Mouse (Mus musculus) left cerebral cortex, adult 18-20 months (tissue): ENCODE measurements around the gene 2310039H08Rik. TPM values are rescaled to one million over a fixed set of nuclear protein-coding genes. Genes with fewer than 3 reads are reported as not detected.

ENCODE experiments used
- DNase-seq, 2 experiments: peaks; one replicate each; pipeline ENCODE4 v3.0.0; 2021 to 2022; ENCODE audit warnings: low spot score in 2 of 2, mixed read lengths in 1 of 2
- total RNA-seq, 2 experiments: library from RNA; stranded (reverse); gene quantifications; 2 replicates each; pipeline ENCODE4 v1.2.3; 2021

2310039H08Rik gene
- total RNA-seq, 2 experiments from 2014 or later, result 6.4 to 8.3 TPM

DNA sequence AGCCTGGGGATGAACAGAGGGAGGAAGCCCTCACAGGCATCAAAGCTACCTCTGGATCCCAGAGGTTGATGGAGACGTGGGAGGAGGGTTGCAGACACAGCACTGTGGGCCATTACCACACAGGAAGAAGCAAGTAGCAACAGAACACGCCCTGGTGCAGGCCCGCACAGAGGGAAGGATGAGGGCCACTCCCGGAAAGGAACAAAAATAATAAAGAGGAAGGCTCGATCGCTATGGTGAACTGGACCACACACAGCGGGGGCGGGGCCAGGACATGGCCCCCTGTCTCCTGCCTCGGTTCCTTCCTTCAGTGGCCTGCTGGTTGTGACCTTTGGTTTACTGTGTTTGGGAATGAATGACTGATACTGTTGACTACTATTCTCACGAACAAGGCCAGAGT is 27.2 kb downstream of the 2310039H08Rik start:
- DNase-seq, result no peak

DNA sequence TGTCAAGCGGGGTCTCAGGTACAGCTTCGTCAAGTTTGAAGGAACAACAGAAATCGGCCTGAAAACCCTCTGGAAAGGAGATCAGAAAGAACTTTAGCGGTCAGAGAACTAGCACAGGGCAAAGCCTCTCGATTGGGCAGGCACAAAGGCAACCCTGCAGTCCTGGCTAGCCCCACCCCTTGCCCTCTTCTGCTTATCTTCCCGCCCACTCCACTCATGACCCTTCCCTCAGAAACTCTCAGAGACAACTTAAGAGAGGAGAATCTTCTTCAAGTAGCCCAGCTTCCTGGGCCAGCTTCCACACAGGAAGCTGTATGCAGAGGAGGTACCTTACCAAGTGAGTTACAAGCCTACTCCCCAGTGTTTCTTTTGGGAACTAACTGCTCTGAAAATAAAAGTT is 29.3 kb downstream of the 2310039H08Rik start:
- DNase-seq, result no peak

DNA sequence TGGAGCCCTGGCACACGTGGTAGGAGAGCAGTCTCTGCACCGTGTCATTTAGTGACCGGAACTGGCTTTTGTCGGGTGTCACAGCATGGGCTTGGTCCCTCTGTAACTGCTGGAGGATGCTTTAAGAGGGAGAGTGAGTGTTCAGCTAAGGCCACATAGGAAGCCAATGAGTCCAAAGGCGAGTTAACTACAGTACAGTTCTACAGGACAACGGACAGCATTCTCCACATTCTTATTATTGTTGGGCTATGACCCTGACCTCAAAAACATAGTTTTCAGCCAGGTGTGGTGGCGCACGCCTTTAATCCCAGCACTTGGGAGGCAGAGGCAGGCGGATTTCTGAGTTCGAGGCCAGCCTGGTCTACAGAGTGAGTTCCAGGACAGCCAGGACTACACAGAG is 35.9 kb downstream of the 2310039H08Rik start:
- no peak for DNase-seq

DNA sequence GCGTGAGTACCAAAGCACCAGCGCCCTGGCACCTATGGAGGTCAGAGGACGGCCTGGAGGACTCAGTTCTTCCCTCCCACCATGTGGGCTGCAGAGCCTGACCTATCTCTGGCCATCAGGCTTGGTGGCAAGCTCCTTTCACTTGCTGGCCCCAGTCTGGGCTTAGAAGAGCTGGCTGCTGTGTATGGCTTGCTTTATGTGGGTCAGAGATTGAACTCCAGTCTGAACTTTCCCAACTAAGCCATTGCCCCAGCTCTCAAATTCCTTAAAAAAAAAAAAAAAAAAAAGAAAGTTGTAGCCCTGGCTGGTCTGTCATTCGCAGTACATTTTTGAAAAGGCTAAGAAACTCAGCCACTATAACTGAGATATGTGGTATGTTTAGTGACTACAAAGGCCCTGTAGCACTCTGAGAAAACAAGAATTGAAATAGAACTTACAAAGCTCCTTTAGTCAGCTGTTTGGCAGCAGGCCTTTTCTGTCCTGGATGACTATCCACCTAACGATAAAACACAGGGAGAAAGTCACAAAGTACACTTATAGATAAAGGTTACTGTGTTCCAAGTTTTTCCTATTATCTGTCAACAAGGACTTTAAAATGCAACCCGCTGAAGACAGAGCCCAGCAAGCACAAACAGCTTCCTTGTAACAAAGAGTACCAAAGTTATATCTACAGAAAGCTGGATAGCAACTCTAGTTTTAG is 36.8 kb downstream of the 2310039H08Rik start:
- DNase-seq, result no peak

DNA sequence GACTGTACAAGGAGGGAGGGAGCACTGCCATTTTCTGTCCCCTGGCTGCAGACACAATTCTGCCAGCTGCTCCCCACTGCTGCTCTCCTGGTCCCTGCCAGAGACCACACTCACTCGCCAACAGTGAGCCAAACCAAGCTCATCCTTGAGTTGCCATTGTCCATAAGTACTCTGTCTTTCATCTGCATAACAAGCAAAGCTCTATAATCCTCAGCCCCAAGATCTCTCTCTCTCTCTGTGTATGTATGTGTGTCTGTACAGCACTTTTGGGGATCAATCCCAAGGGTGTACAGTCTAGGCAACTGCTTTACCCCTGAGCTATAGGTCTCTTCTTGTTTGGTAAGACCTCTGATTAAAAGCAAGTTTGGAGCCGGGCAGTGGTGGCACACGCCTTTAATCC is 38.2 kb downstream of the 2310039H08Rik start:
- no peak for DNase-seq

DNA sequence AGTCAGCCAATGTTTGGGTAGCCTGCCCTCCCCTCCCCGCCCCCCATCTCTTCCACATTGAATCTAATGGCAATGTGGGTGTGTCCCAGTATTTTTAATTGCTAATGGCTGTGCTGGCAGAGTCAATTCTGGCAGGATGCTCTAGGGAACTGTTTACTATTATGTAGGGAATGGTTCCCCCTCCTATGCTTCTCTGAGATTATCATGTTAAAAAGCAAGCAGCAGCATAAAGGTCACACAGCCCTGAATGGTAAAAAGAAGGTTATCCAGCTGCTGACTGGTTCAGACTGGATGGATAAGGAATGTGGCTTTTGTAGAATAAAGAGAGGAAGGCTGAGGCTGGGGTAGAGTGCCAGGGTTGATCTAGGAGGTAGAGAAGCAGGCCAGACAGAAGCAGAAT is 40.0 kb downstream of the 2310039H08Rik start:
- DNase-seq, result no peak

DNA sequence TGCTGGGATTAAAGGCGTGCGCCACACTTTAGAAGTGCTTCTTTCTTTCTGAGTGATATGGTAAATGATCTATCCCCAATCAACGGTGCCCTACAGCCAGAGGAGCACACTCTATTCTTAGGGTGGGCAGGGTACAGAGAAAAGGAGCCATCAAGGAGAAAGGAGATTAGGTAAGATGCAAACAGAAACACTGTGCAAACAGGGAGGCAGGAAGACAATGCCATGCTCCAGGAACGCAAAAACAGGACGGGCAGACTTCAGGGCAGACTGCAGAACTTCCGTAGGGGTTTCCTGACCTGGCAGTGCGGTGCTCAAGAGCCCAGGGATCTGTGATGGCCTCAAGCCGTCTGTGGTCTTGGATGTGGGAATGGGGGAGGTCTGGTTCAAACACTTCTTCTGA is 41.2 kb downstream of the 2310039H08Rik start:
- no peak for DNase-seq

DNA sequence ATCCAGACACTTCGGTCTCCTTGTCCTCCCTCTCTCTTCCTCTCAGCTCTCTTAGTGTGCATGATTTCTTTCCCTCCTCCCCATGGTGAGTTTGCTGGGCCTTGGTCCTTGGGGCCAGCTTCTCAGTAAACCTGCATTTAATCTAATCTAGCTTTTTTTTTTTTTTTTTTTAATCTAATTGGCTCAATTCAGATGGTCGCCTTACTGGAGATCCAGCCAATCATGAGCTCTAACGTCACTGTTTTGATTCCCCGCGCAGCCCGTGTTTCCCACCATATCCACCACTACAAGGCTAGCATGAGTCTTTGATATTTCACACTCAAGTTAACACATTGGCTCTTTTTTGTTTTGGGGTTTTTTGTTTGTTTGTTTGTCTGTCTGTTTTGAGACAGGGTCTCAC is 42.1 kb downstream of the 2310039H08Rik start:
- no peak for DNase-seq

DNA sequence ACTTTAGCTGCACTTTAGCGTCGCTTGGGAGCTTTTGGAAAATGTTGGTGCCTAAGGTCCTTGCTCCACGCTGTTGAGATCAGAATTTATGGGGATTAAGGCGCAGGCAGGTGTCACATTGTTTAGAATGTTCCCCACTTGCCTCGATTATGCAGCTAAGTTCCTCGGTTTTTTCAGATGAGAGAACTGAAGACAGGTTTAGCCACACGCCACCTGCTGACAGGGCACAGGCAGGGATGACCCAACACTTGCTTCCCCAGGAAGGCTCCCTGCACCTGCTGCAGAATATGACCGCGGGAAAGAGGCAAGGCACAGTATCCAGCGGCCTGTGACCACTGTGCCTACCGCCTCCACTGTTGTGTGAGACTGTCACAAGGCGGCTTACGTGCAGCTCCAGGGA is 43.9 kb downstream of the 2310039H08Rik start:
- DNase-seq, result no peak

DNA sequence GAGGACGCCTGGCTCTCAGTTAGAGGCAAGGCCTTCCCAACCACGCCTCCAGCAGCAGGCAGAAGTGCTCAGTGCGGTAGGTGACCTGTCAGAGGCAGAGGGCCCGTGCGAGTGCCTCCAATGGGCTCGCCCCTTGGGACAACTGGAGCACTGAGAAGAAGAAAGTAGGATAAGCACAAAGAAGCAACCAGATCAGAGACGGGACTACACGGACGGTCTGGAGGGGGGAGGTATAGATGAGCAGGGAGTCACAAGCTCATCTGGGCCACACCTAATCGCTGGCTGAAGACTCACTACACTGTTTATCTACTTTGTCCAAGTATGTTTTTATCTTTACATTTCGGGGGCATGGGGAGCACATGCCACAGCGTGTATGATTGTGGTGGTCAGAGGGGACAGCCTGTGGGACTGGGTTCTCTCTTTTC is 45.3 kb downstream of the 2310039H08Rik start:
- DNase-seq, result no peak

DNA sequence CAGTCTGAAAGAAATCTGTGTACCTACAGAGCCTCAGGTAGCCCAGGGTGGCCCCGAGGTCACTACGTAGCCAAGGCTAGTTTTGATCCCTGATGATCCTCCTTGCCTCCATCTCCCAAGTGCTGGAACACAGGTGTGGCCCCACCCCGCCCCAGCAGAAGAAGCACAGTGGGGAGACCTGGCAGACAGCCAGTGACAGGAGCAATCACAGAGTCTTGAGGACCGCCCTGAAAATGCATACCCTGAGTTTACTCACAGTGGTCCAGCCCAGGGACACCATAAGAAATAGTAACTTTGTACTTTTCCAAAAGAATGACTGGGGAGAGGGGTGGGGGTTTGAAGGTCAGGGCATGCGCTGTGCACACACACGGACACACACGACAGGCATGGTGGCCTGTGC is 48.2 kb downstream of the 2310039H08Rik start:
- DNase-seq, result no peak

Other genes starting within 250 kb of the 2310039H08Rik start
- 10 to 100 TPM; 61.0 to 64.5 TPM for gene Cul9, start 226.2 kb upstream of the 2310039H08Rik start, total RNA-seq
- gene Srf, start 216.5 kb upstream of the 2310039H08Rik start, total RNA-seq, result 10 to 100 TPM; 70.4 to 77.9 TPM
- gene Ptk7, start 143.1 kb upstream of the 2310039H08Rik start, total RNA-seq, result 10 to 100 TPM in 1 of 2 experiments, 1 to 10 TPM in 1; 9.5 to 10.1 TPM
- gene Klc4, start 126.6 kb upstream of the 2310039H08Rik start, total RNA-seq, result 10 to 100 TPM; 24.3 to 26.2 TPM
- gene Mrpl2, start 126.4 kb upstream of the 2310039H08Rik start, total RNA-seq, result 10 to 100 TPM; 51.8 to 53.0 TPM
- 10 to 100 TPM; 26.1 to 27.1 TPM for gene Cul7, start 122.3 kb upstream of the 2310039H08Rik start, total RNA-seq
- 10 to 100 TPM; 17.1 to 17.2 TPM for gene Rrp36, start 98.3 kb upstream of the 2310039H08Rik start, total RNA-seq
- gene Mea1, start 93.8 kb upstream of the 2310039H08Rik start, total RNA-seq, result 100 to 1,000 TPM; 120 to 125 TPM
- 100 to 1,000 TPM; 190 to 207 TPM for gene Klhdc3, start 91.7 kb upstream of the 2310039H08Rik start, total RNA-seq
- 10 to 100 TPM; 81.5 to 89.3 TPM for gene Ppp2r5d, start 67.5 kb upstream of the 2310039H08Rik start, total RNA-seq
- 10 to 100 TPM; 50.8 to 58.9 TPM for gene Pex6, start 61.2 kb upstream of the 2310039H08Rik start, total RNA-seq
- under 1 TPM in 1 of 2 experiments, not detected in 1; 0.84 TPM for gene Gnmt, start 43.5 kb upstream of the 2310039H08Rik start, total RNA-seq
- gene Cnpy3, start 20.4 kb upstream of the 2310039H08Rik start, total RNA-seq, result 10 to 100 TPM; 65.2 to 67.9 TPM
- under 1 TPM in 1 of 2 experiments, not detected in 1; 0.28 TPM for gene Ptcra, start 8.9 kb upstream of the 2310039H08Rik start, total RNA-seq
- 10 to 100 TPM; 48.2 to 53.2 TPM for gene Rpl7l1, start 10.0 kb downstream of the 2310039H08Rik start, total RNA-seq
- gene Bicral, start 85.8 kb downstream of the 2310039H08Rik start, total RNA-seq, result 10 to 100 TPM; 53.2 to 58.9 TPM
- gene Tbcc, start 118.0 kb downstream of the 2310039H08Rik start, total RNA-seq, result 10 to 100 TPM; 33.5 to 33.8 TPM
- gene Prph2, start 137.8 kb downstream of the 2310039H08Rik start, total RNA-seq, result not detected
- gene Ubr2, start 237.9 kb downstream of the 2310039H08Rik start, total RNA-seq, result 10 to 100 TPM; 54.7 to 55.3 TPM